Mouse (Mus musculus) CD4-positive, CD25-positive, alpha-beta regulatory T cell, adult 2 months (primary cell): ENCODE measurements at regions not wholly inside any gene's neighbourhood (a gene's known extent, or its start where the extent isn't known, plus 50 kb on each side); places are given as distances from the start of the nearest gene placed in this dataset.

Experiments used
- DNase-seq: peaks from one replicate; pipeline ENCODE4 v3.0.0-alpha.2; 2012; ENCODE audit warnings: low read depth, low spot score

DNA sequence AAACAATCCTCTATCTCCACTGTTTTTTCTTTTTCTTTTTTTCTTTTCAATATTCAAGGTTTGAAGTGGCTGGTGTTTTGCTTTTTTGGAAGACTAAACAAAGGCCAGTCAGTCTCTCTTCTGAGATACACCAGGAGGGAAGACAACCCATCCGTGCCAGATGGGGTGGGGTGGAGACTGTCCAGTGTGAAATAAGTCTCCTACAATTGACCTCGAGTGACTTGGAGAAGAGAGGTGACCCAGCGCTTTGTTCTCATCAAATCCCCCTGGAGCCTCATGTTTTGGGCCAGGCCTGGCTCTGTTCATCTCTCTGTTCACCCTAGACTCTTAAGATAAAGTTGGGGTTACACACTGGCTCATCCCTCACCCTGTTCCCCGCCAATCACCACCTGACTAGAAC lies 169.2 kb upstream of the Tbca start:
- DNase-seq, result no peak

DNA sequence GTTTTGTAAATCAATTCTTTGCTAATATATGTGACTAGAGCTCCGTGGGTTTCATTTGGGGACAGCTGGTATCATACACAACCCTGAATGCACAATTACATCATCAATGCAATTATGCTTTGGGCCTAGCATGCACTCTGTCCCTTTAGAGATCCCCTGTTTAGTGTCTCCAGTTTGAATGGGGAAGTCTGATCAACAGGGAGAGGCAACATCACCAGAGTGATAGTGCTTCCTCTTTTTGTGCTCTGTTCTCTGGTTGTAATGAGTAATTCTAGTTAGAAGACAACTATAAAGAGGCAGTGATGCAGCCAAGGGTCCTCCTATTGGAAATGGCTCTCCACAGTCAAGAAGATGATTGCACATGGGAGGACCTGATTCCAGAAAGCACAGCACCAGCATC lies 158.7 kb upstream of the Tbca start:
- no peak for DNase-seq

DNA sequence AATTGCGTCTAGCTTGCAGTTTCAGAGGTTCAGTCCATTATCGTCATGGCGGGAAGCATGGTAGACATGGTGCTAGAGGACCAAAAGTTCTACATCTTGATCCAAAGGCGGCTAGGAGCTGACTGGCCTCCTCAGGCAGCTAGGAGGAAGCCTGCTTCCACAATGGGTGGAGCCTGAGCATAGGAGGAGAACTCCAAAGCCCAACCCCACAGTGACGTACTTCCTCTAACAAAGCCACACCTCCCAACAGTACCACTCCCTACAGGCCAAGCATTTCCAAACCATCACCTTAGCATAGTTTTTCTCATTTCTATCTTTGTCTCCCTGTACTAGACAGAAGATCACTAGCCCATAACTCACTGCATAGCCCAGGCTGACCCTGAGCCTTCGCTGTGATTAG lies 158.0 kb upstream of the Tbca start:
- DNase-seq, result no peak

DNA sequence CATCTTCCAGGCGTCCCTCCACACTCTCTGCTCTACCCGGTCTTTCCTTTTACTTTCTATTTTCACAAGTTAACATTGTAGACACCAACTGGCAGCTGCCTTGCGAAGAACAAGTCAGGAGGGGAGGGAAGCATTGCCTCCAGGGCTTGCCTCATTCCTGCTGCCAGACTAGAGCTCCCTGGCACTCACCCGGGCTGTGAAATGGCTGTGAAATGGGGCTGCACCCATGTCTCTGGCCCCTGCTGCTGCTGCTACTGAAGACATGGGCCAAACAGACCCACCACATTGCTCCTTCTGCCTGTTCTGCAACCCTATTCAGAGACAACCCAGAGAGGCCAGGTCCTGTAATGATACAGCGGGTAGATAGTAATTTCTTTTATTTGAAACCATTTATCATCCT lies 156.0 kb upstream of the Tbca start:
- DNase-seq, result no peak

DNA sequence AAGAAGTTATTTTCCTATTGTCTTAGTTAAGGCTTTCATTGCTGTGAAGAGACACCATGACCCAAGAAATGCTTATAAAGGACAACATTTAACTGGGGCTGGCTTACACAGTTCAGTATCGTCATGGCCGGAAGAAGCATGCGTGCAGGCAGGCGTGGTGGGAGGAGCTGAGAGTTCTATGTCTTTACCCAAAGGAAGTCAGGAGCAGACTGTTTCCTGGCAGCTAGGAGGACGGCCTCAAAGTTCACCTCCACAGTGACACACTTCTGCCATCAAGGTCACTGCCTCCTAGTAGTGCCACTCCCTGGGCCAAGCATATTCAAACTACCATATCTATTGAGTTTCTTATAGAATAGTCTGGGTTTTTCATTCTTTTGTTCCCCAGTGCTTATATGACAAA lies 148.4 kb upstream of the Tbca start:
- no peak for DNase-seq

DNA sequence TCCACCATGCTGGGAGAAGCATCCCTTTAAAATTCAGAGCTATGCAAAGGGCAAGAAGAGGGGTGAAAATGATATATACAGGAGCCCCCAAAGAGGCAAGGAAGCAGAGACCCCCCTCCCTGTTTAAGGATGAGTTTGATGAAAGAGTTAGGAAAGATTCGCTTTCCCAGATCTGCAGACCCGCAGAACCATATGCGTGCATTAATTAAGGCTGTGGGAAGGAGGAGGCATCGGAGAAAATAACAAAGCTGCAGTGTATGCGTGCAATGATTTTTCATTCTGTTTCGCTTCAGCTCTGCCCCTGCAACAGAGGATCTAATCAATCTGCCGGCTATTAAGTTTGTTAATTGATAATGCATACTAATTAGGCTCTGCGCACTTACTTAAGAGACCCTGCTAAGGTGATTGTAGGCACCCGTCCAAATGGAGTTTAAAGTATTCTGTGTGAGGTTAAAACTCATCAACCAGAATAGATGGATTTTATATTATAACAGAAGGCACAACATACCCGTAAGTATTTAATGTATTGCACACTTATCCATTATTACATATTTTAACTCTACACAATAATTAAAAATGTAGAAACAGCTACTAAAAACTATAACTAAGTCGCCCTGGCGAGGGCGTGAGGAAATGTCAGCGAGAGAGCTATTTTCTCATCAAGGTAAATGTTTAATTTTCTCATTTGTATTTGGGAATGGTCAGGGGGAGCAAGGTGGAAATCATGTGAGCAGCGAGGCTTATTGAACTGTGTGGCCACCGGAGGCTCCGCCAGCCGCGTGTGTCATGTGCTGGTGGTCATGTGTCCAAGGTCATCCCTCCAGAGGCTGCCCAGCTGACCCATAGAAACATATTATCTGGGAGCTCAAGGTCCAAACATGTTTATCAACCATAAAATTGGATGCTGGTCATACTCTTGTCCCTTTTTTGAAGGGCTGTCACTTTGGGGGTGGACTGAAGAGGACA lies 143.2 kb upstream of the Tbca start:
- no peak for DNase-seq

DNA sequence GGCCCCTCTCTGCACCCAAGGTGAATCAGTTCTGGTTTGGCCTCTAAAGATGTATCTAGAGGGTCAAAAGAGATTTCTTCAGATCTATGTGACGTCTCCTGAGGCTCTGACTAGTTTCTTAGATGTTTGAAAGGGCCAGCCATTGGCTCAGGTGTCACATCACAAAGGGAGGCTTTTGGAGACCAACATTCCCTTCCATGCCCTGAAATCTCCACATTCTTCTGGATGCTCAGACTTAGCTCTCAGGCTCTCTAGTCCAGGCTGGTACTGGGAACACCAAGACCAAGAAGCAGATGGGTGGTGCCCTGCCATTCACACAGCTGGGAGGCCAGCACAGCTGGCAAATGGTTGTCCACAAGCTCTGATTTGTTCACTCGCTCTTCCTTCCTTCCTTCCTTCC lies 142.4 kb upstream of the Tbca start:
- no peak for DNase-seq

DNA sequence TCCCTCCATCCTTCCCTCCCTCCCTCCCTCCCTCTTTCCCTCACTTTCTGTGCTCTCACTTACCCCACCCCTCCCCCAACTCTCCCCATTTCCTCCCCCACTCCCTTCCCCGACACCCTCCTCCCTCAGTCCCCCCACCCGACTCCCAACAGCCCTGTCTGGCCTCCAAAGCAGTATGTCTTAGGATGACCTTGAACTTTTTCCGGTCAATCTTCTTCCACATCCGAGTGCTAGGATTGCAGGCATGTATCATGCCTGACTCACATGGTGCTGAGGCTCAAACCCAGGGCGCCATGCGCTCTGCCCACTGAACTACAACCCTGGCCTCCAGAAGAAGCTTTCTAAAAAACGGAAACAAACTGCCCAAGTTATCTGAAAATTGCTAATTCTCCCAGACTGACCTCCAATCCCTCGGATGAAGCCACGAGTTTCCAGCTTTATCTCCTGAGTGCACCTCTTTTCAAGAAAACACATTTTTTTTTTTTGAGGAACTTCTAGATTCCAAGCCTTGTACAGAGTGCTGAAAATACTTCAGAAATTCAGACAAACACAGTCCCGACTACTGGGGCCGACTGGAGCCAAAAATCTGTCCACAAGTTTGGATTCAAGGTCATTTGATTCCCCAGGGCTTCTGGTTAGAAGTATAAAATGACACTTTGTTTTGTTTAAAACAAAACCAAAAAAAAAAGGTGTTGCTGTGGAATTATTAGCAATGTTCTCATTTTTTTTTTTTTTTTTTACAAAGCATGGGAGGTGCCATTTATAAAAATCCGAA lies 141.7 kb upstream of the Tbca start:
- no peak for DNase-seq

DNA sequence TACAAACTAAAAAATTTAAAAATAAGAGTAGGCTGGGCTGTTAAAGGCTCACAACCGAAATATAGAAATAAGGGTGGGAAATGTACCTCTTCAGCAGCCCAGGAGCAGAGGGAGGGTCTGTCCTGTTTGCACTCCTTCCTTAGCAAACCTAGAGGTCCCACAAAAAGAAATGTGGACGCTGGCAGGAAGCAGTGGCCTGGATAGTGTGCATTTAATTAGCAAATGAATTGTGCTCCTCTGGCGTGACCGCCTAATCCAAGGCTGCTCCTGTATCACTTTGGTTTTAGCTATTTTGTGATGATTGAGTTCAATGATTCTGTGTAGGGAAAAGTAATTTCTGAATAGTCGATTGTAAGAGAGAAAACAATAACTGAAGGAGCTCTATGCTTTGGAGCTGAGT lies 141.1 kb upstream of the Tbca start:
- DNase-seq, result no peak

DNA sequence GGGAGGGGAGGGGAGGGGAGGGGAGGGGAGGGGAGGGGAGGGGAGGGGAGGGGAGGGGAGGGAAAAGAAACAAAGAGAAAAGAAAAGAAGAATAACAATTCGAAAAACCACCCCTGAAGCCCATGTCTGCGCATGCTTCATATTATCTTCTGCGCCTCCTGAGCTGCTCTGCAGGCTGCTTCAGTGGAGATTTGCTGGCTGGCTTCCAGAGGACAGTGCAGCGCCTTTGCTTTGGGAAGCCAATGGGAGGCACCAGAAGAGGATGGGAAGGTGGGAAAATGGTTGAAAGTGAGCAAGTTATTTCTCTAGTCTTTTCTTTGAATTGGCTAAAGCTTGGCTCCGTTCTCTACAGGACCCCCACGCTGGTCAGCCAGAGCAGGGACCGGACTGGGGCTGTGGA lies 137.8 kb upstream of the Tbca start:
- no peak for DNase-seq

DNA sequence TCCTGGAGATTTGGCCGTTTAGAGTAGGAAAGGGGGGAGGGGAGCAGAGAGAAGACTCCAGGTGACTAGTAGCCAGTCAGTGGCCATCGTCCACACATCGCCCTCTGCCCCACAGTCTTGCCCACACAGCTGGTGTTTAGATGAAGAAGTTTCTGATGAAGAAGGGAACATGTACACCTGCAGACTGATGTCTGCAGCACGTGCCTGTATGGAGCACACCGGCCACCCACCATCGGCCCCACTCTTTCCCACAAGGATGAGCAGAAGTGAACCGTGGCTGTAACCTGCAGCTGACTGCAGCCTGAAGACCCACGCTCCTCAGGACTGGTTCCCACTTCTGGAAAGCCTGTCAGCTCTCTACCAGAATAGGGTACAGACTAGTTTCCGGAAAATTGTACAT lies 121.1 kb upstream of the Tbca start:
- no peak for DNase-seq

DNA sequence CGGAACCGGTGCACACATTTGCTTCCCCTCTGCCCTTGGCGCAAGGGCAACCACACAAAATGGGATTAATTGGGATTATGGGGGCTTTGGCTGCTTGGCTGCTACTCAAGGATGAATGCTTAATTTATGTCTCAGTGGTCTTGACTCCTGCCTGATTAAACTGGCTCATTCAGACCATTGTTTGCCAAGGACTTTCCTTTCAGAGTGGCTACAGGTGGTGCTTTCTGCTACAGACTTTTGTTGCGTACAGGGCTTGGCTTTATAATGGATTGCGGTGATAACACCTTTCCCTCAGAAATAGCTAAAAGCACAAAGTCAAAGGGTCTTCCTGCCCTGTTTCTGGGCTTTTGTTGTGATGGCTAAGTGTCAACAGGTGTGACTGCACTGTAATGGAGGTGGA lies 120.4 kb upstream of the Tbca start:
- DNase-seq, result no peak

DNA sequence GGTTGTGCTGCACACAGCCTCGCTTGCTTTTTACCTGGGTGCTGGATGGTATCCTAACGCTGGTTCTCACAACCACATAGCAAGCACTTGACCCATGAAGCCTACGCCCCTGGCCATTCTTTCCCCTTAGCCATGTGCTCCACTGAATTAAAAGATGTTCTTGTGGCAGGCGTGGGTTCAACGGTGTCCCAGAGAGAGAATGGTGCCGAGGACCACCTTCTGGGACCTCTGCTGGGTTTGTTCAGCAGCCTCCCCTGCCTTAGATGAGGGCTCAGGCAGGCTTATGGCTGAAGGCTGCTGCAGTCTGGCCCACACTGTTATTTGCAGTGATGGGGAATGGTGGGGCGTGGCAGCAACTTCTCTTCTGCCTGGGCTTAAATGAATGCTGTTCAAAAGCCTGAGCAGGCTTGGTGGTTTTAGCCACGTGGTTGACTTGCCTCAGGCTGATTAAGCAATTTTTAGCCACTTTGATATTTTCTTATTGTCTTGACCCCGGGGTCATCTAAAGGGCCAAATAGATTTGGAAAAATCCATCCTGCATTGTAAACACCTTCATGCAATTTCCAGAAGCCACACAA lies 119.5 kb upstream of the Tbca start:
- DNase-seq, result no peak

DNA sequence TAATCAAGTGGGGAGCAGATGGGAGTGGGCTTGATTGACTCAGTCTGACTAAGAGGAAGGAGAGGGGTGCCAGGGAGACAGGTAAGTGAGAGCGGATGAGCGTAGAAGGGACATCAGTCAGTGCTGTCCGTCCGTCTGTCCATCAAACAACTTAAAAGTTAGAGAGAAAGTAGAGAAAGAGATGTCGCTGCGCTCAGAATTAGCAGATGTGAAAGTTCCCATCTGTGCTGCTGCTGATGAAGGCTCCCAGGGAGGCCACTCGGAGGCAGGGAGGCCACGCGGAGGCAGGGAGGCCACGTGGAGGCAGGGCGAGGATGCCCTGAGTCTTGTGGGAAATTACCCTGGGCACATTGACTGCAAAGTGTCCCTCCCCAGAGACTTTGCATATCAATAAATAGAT lies 118.4 kb upstream of the Tbca start:
- DNase-seq, result no peak

DNA sequence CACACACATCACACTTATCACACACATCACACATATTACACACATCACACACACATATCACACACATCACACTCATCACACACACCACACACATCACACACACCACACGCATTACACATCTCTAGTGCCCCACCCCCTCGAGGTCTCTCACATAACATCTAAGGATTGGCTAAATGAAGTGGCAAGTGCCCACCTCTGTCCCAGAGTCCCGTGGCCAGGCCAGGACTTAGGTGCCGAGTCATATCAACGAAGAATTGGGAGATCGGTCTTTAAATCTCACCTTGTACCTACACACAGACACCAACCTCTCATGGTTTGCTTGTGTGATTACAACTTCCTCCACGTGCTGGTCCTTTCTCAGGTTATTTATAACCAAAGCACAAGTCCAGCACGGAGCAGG lies 117.7 kb upstream of the Tbca start:
- DNase-seq, result no peak

DNA sequence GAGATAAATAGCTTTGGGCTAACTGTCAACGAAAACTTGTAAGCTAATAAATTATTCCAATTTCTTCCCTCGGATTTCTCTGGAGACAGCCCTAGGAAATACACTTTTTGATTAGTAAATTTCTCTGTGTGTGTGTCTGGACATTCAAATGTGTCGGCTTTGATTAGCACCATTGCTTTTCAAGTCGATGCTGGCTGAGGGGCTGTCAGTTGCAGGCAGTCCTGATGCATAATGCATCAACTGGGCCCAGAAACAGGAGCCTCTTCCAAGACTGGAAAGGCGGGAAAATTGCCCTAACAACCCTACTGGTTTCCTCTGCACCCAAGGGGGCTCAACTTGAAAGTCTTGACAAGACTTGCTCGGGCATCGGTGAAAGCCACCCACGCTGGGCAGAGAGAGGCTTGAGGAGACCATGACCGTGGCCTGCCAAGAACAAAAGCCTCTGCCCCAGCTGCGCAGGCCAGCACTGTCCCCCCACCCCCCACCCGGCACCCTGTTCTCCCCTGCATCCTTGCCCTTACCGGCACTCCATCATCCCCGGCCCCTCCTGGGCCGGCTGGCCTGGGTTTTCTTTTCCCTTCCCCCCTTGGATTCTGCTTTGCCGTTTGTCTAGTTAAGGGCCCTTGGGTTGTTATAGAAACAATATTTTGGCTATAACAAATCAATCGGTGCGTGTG lies 108.1 kb upstream of the Tbca start:
- no peak for DNase-seq

DNA sequence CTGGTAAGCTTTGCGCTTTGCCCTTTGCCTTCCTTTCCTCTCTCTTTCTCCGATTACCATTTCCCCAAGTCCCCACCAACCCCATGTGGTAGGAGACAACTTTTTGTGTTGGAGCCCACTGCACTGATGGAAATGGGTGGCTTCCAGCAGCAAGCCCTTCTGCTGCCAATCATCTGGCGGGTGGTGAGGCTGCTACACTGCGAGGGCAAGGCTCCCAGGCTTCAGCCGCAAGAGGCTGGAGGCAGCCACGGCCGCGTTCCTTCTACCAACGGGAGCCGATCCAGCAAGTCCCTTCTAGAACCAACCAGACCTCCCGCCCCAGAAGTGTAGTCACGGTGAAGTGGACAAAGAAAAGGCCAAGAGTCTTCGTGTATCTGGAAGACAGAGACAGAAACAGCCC lies 107.1 kb upstream of the Tbca start:
- no peak for DNase-seq

DNA sequence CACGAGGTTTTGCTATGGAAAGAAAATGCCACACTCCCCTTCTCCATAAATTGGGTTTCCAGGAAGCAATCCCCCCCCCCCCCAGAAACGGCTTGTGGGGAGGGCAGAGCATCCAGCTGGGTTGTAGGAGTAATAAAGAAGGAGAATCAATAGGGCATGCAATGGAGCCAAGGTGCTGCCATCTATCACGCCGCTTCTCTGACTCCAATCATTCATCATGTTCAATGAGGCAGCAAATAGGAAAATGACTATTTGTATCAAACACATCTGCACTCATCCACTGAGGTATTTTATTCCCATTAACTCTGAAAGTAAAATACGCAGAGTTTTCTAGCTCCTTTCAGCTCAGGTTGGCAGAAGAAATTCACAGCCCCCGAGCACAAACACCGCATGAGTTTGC lies 103.5 kb upstream of the Tbca start:
- no peak for DNase-seq

DNA sequence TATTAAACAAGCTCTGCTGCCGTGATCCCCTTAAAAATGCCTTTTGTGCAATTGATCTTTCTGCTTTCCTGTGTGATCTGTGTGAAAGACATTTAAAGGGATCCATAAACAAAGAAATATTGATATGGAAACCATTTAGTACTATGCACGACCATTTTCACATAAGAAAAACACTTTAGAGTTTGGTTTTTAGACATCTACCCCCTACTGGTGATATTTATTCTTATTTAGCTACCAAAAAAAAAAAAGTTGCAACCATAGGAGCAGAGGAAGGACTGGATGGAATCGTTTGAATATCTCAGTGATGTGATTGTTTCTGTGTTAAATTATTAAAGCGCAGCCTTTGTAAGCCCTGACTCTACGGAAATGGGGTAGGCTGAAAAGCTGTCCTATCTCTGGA lies 101.4 kb upstream of the Tbca start:
- DNase-seq, result no peak

DNA sequence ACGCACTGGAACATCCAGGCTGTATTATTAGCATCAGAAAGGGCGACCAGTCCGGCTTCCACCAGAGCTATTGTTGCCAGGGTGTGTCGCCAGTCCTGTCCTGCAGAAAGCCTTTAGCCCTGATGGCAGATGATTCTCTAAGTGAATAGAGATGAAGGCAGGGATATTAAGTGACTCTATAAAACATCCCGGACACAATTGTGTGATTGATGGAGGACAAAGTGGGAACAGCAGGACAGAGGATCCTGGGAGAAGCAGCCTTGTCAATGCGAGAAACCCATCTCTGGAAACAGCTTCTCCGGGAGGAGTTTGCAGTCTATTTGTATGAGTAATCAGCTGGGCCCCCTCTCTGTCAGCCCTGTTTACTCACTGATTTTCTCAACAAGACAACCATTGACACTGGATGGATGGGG lies 82.1 kb upstream of the Tbca start:
- no peak for DNase-seq

DNA sequence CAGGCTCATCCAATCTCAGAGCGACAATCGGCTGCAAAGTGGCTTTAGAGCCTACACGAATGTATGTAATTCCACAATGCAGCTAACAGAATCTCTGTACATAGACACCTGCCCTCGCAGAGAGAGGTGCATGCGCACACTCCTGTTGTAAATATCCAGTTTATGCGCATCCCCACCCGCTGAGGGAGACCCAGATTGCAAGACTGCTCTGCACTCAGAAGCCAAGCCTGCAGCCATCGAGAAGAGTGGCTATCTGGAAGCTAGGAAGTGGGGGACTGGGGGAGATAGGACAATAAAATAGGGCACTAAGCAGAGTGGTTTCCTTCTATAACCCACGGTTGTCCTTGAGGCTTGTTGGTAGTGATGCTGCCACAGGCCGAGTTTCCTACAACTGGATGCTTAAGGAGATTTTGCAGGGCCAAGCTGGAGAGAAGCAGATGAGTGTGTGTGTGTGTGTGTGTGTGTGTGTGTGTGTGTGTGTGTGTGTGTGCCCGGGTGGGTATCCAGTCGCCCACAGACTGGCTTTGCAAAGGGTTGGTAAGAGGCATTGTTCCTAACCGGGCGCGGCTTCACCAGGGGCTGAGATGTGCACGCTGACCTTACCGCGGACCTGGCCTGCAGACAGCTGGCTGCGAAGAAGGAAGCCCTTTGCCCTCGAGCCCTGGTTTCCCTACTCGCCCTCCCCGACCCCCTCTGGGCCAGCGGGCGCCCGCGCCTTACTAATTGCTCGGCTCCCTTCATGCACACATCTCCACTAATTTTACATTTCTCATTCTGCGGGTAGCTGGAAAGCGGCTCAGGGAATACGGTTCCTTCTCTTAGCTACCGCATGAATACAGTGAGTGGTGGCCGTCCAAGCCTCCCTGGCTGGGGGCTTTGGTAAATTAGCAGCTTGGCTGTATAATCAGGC lies 81.1 kb upstream of the Tbca start:
- DNase-seq, result no peak
